Mouse (Mus musculus) heart, embryonic 14.5 days (tissue): ENCODE results near the gene Mthfd1l. TPM values are rescaled to one million over a fixed set of nuclear protein-coding genes. Genes with fewer than 3 reads are reported as not detected.
A peak's percentile ranks its signal among the peaks of the same experiment; 100 is the strongest.

Source experiments
- ATAC-seq: fragments of 200-750 bp; cut with Nextera tagmentation; 2 replicates; pipeline ENCODE4 v1.8.0; 2017; ENCODE audit warnings: low read depth, moderate TSS enrichment; ENCODE audit not compliant: insufficient number of reproducible peaks, insufficient read depth, low FRiP score
- H3K27ac ChIP-seq, 2 experiments: fragments of 200-500 bp in 1 of 2; fragments of 300-500 bp in 1 of 2; sonication (generic) in 1 of 2; replicated peaks in 1 of 2; 2 replicates each; pipeline ENCODE4 v1.5.1; 2012 to 2014; ENCODE audit warnings: low read depth in 2 of 2, low read length in 2 of 2, control low read depth in 1 of 2, mild to moderate bottlenecking in 1 of 2, mixed read lengths in 1 of 2; ENCODE audit not compliant: control insufficient read depth in 1 of 2, insufficient read depth in 1 of 2
- H3K27me3 ChIP-seq: fragments of 300-500 bp; sonication (generic); 2 replicates; pipeline ENCODE4 v1.6.1; 2014; ENCODE audit warnings: mild to moderate bottlenecking, low read length, control low read depth; ENCODE audit not compliant: control insufficient read depth, insufficient read depth
- H3K36me3 ChIP-seq: fragments of 300-500 bp; sonication (generic); 2 replicates; pipeline ENCODE4 v1.6.1; 2014; ENCODE audit warnings: mild to moderate bottlenecking, control low read depth, low read length, mixed read lengths; ENCODE audit not compliant: control insufficient read depth, insufficient read depth
- H3K4me1 ChIP-seq, 2 experiments: fragments of 200-500 bp in 1 of 2; fragments of 300-500 bp in 1 of 2; sonication (generic) in 1 of 2; 2 replicates each; pipeline ENCODE4 v1.6.1; 2012 to 2014; ENCODE audit warnings: low read length in 2 of 2, control low read depth in 1 of 2, mixed read lengths in 1 of 2; ENCODE audit not compliant: control insufficient read depth in 2 of 2, insufficient read depth in 2 of 2
- H3K4me2 ChIP-seq: fragments of 300-500 bp; sonication (generic); 2 replicates; pipeline ENCODE4 v1.6.1; 2014; ENCODE audit warnings: mild to moderate bottlenecking, low read length
- H3K4me3 ChIP-seq, 2 experiments: fragments of 200-500 bp in 1 of 2; fragments of 300-500 bp in 1 of 2; sonication (generic) in 1 of 2; 2 replicates each; pipeline ENCODE4 v1.5.1; 2012 to 2014; ENCODE audit warnings: low read length in 2 of 2, mild to moderate bottlenecking in 2 of 2, control low read depth in 1 of 2, low read depth in 1 of 2, moderate library complexity in 1 of 2; ENCODE audit not compliant: control insufficient read depth in 1 of 2, insufficient read depth in 1 of 2
- H3K9ac ChIP-seq: fragments of 300-500 bp; sonication (generic); 2 replicates; pipeline ENCODE4 v1.6.1; 2014; ENCODE audit warnings: mild to moderate bottlenecking, low read length
- H3K9me3 ChIP-seq: fragments of 300-500 bp; sonication (generic); 2 replicates; pipeline ENCODE4 v1.6.1; 2016; ENCODE audit warnings: low read length, control low read depth; ENCODE audit not compliant: control insufficient read depth
- WGBS: fragments of 180-500 bp; shearing (Covaris S2); extraction: QIAGEN DNeasy Blood & Tissue Kit; methylation state at CpG from one replicate; pipeline ENCODE4 v1.1.7; 2014; 5-methylcytosine and 5-hydroxymethylcytosine counted together
- polyA plus RNA-seq: library from polyadenylated mRNA; unstranded; fragments of >200 nt; fragmentation: Nextera tagmentation; extraction: Ambion mirVana; gene quantifications from 2 replicates; pipeline ENCODE4 v1.2.1, GENCODE M21; 2014

Gene Mthfd1l
- polyA plus RNA-seq, 1 experiment from 2014 or later, result 8.8 TPM

DNA sequence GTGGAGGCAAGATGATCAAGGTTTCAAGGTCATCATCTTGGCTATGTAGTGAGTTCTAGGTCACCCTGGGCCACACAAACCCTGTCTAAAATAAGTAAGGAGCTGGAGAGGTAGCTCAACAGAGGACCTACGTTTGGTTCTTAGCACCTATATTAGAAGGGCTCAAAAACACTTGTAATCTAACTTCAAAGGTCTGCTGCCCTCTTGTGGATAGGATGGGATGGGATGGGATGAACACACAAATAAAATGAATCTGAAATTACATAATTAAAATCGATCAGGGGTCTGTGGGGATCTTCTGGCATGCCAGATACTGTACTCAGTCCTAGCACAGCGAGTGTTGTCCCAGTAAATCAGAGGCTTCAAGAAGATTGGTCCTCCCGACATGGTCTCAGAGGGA lies 178.2 kb downstream of the Mthfd1l start:
- H3K27ac ChIP-seq, result no peak overlapping the region
- ATAC-seq, result no peak
- no peaks in the 10 kb centered on the region for H3K9me3 ChIP-seq
- peaks cover 0 to 2% of the 10 kb centered on the region in 2 experiments; a peak in 1 of 4 replicates for H3K4me1 ChIP-seq
- 88% methylated on average over 4 of the region's 4 CpGs for WGBS
- H3K36me3 ChIP-seq, result no peaks in the 10 kb centered on the region
- no peak overlapping the region for H3K4me3 ChIP-seq
- H3K9ac ChIP-seq, result no peak overlapping the region
- H3K4me2 ChIP-seq, result no peak overlapping the region
- no peaks in the 10 kb centered on the region for H3K27me3 ChIP-seq

DNA sequence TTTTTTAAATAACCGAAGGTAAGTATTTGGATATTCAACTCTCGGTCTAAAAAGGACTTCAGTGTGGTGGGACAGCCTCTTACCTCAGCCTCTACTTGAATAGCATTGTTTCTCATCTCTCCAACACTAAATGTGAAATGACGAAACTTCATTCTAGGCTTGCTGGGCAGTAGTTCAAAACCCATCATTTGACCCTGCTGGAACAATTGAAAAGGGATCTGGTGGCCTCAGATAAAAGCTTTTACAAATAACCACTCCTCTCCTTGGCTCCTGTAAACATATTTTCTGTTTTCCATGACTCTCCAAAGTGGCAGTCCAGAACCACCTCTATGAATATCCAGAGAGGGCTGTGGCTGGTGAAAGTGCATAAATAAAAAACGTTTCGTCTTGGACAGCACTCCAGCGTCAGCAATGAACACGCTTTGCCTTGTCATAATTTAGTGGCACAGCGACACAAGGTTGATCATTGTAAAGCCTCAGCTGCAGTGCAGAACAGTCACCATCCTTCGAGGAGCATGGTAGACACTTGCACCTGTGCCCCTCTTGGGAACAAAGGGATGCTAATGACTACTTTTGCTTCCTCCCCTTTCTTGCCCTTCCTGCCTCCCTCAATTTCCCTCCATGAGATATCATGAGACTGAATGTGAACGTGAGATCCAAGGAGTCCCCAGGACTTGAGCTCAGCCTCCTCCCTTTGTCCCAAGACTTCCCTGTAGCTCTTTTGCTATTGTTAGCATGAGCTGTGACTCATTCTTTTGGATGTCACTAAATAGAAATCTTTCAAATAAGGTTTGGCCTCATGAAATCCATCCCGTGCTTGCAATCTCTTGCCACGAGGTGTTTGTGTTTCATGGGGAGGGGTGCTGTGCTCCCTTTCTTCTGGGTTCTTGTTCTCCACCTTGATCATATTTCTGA lies 179.2 kb downstream of the Mthfd1l start:
- Histone ChIP-seq H3K9me3 (no peaks in the 10 kb centered on the region), H3K36me3 (no peaks in the 10 kb centered on the region), H3K9ac (no peak overlapping the region), H3K4me1 (peaks cover 0 to 2% of the 10 kb centered on the region in 2 experiments; a peak in 1 of 4 replicates), H3K27me3 (no peaks in the 10 kb centered on the region), H3K4me3 (no peak overlapping the region), H3K27ac (peak overlapping the region in 1 of 2 experiments; percentile 17; a peak in 1 of 4 replicates), H3K4me2 (no peak overlapping the region)
- 74% methylated on average over 12 of the region's 12 CpGs for WGBS
- no peak for ATAC-seq

DNA sequence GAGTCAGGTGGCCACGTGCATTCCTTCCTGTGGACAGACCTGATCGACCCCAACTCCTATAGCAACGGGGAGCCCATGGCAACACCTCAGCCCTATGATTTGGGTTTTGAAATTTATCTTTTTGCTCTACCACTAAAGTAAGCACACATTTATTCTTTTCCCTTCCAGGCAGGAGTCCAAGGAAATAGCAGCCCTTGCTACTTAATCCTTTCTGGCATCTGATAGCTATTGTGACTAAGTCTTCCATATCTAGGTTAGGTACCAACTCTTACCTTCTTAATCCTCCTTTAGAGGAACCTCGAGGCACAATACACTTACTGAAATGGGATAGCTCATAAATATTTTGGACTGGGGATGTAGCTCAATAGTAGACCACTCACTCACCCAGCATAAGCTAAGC lies 180.1 kb downstream of the Mthfd1l start:
- no peaks in the 10 kb centered on the region for H3K9me3 ChIP-seq
- no peak overlapping the region for H3K9ac ChIP-seq
- H3K36me3 ChIP-seq, result no peaks in the 10 kb centered on the region
- H3K4me3 ChIP-seq, result no peak overlapping the region
- H3K4me1 ChIP-seq, result peaks cover 0 to 2% of the 10 kb centered on the region in 2 experiments; a peak in 1 of 4 replicates
- H3K27ac ChIP-seq, result no peak overlapping the region
- H3K27me3 ChIP-seq, result no peaks in the 10 kb centered on the region
- H3K4me2 ChIP-seq, result no peak overlapping the region
- 89% methylated on average over 4 of the region's 4 CpGs for WGBS
- no peak for ATAC-seq

DNA sequence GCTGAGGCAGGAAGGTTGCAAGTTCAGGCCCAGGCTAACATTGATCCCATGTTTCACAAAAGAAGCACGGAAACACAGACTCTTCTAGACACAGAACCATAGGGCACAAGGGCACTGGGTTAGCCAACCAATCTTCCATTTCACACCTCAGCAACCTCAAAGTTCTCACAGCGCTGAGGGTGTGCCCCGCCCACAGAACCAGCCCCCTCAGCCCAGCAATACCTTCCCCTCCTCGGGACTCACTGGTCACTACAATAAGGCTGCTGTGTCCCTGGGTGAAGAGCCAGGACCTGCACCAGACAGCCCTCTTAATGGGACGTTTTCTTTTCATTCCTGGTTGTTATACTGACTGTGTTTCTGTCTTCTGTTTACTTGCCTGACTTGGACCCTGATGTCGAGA lies 181.1 kb downstream of the Mthfd1l start:
- no peak overlapping the region for H3K27ac ChIP-seq
- H3K4me3 ChIP-seq, result no peak overlapping the region
- no peaks in the 10 kb centered on the region for H3K9me3 ChIP-seq
- no peaks in the 10 kb centered on the region for H3K36me3 ChIP-seq
- no peaks in the 10 kb centered on the region for H3K27me3 ChIP-seq
- H3K9ac ChIP-seq, result no peak overlapping the region
- ATAC-seq, result no peak
- H3K4me2 ChIP-seq, result no peak overlapping the region
- peaks cover 0 to 2% of the 10 kb centered on the region in 2 experiments; a peak in 1 of 4 replicates for H3K4me1 ChIP-seq
- WGBS, result 58% methylated on average over 6 of the region's 6 CpGs

DNA sequence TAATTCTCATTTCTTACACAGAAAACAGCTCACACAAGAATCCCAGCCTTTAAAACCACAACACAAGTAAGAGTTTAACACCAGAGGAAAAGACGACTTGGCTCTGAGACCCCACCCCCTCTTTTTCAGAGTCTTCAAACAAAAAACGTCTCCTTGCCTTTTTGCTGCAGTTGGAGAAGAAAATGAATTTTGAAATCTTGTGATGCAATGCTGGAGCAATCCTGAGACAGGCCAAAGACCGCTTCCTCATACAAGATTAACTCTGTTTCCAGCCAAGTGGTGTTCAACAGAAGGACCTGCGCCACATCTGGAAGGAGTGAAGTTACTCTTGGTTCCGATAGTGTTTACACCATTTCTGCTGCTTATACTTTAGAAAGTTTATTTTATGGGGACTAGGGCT lies 182.6 kb downstream of the Mthfd1l start:
- no peak overlapping the region for H3K9ac ChIP-seq
- no peak overlapping the region for H3K4me3 ChIP-seq
- no peaks in the 10 kb centered on the region for H3K9me3 ChIP-seq
- no peak overlapping the region for H3K27ac ChIP-seq
- no peaks in the 10 kb centered on the region for H3K27me3 ChIP-seq
- no peaks in the 10 kb centered on the region for H3K36me3 ChIP-seq
- H3K4me2 ChIP-seq, result no peak overlapping the region
- peaks cover 5 to 11% of the 10 kb centered on the region in 2 experiments; a peak in 3 of 4 replicates for H3K4me1 ChIP-seq
- WGBS, result 76% methylated on average over 5 of the region's 5 CpGs
- no peak for ATAC-seq

DNA sequence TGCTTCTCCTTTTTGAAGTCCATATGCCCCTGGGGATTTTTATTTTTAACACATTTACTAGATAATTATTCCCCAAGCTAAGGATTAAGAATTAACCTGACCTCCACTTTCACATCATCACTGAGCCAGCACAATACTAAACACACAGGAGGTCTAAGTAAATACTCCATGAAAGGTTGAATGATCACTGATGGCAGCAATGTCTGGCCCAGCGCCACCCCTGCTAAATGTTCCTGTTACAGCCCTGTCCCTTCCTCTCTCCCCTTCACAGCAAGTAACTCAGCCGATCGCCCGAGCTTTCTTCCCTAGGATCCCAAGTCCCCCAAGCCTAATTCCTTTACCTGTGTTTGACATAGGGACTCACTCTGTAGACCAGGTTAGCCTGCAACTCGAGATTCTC lies 185.6 kb downstream of the Mthfd1l start:
- no peak overlapping the region for H3K27ac ChIP-seq
- H3K27me3 ChIP-seq, result no peaks in the 10 kb centered on the region
- H3K4me1 ChIP-seq, result peaks cover 12 to 13% of the 10 kb centered on the region in 2 experiments
- H3K36me3 ChIP-seq, result no peaks in the 10 kb centered on the region
- no peaks in the 10 kb centered on the region for H3K9me3 ChIP-seq
- ATAC-seq, result no peak
- 77% methylated on average over 5 of the region's 5 CpGs for WGBS
- no peak overlapping the region for H3K4me2 ChIP-seq
- no peak overlapping the region for H3K9ac ChIP-seq
- no peak overlapping the region for H3K4me3 ChIP-seq

DNA sequence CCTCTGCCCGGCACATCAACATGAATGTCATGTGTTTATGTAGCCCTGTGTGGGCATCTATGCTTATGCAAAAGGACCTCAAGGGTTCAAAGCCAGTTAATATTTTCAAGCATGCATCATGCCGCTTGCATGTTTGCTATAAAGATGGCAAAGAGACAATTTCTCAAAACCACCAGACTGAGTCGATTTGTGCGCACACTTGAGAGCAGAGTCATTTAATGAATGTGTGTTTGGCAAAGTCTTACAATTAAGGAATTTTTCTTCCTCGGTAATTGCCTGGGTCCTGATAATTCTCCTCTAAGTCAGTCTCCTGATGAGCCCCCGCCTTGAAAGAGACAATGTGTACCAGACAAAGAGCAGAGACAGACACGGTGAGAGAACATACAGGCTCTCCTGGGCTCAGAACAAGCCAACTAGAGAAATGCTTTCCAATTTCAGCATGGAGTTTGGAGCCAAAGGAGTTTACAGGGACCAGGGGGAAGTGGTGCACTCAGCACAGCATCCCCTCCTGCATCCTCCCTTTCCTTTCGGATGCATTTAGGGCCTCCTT lies 186.7 kb downstream of the Mthfd1l start:
- Histone ChIP-seq H3K4me2 (no peak overlapping the region), H3K4me1 (peaks cover 12 to 13% of the 10 kb centered on the region in 2 experiments), H3K27me3 (no peaks in the 10 kb centered on the region), H3K36me3 (no peaks in the 10 kb centered on the region), H3K9ac (no peak overlapping the region), H3K9me3 (no peaks in the 10 kb centered on the region), H3K4me3 (no peak overlapping the region), H3K27ac (no peak overlapping the region)
- no peak for ATAC-seq
- 70% methylated on average over 8 of the region's 8 CpGs for WGBS
